Mouse (Mus musculus) liver, postnatal 0 days (tissue): Measurements from ENCODE around the gene Ubxn6. TPM values are rescaled to one million over a fixed set of nuclear protein-coding genes. Genes with fewer than 3 reads are reported as not detected.

Experiments used
- ATAC-seq: fragments of 200-750 bp; cut with Nextera tagmentation; 2 replicates; pipeline ENCODE4 v1.8.0; 2017; ENCODE audit warnings: mild to moderate bottlenecking, moderate library complexity
- DNase-seq: peaks from one replicate; pipeline ENCODE4 v3.0.0-alpha.2; 2016
- H3K27ac ChIP-seq: fragments of 300-500 bp; sonication (generic); 2 replicates; pipeline ENCODE4 v1.5.1; 2014; ENCODE audit warnings: antibody characterized with exemption, moderate library complexity, mild to moderate bottlenecking, low read depth
- H3K27me3 ChIP-seq: fragments of 300-500 bp; sonication (generic); 2 replicates; pipeline ENCODE4 v1.6.1; 2014; ENCODE audit warnings: low read length, control low read depth, mixed read lengths; ENCODE audit not compliant: insufficient read depth
- H3K36me3 ChIP-seq: fragments of 300-500 bp; sonication (generic); replicated peaks from 2 replicates; pipeline ENCODE4 v1.6.1; 2014; ENCODE audit warnings: mild to moderate bottlenecking, control low read depth, low read length, moderate library complexity, mixed read lengths; ENCODE audit not compliant: insufficient read depth
- H3K4me1 ChIP-seq: fragments of 300-500 bp; sonication (generic); 2 replicates; pipeline ENCODE4 v1.6.1; 2014; ENCODE audit warnings: antibody characterized with exemption, mild to moderate bottlenecking, control low read depth; ENCODE audit not compliant: insufficient read depth
- H3K4me2 ChIP-seq: fragments of 300-500 bp; sonication (generic); 2 replicates; pipeline ENCODE4 v1.6.1; 2014; ENCODE audit warnings: low read depth, mild to moderate bottlenecking, low read length, moderate library complexity, mixed read lengths
- H3K4me3 ChIP-seq: fragments of 300-500 bp; sonication (generic); 2 replicates; pipeline ENCODE4 v1.5.1; 2014; ENCODE audit warnings: low read depth, low read length
- H3K9ac ChIP-seq: fragments of 300-500 bp; sonication (generic); replicated peaks from 2 replicates; pipeline ENCODE4 v1.6.1; 2014; ENCODE audit warnings: mild to moderate bottlenecking, moderate library complexity
- H3K9me3 ChIP-seq: fragments of 300-500 bp; sonication (generic); 2 replicates; pipeline ENCODE4 v1.6.1; 2016; ENCODE audit warnings: mild to moderate bottlenecking, control low read depth, low read length, mixed read lengths
- CTCF ChIP-seq: sonication (generic); IDR thresholded peaks from 2 replicates; pipeline ENCODE4 v1.5.1; 2016; ENCODE audit warnings: antibody characterized with exemption, low read depth
- EP300 ChIP-seq: IDR thresholded peaks from 2 replicates; pipeline ENCODE4 v1.6.1; 2016; ENCODE audit warnings: antibody characterized with exemption, low read depth, mild to moderate bottlenecking
- WGBS: fragments of 180-500 bp; shearing (Covaris S2); extraction: QIAGEN DNeasy Blood & Tissue Kit; methylation state at CpG from one replicate; pipeline ENCODE4 v1.1.7; 2014; ENCODE audit not compliant: insufficient replicate concordance; 5-methylcytosine and 5-hydroxymethylcytosine counted together
- polyA plus RNA-seq: library from polyadenylated mRNA; unstranded; fragments of >200 nt; fragmentation: Nextera tagmentation; extraction: Ambion mirVana; gene quantifications from 2 replicates; pipeline ENCODE4 v1.2.1, GENCODE M21; 2015

Ubxn6 gene
- polyA plus RNA-seq, 1 experiment from 2014 or later = 19.1 TPM

DNA sequence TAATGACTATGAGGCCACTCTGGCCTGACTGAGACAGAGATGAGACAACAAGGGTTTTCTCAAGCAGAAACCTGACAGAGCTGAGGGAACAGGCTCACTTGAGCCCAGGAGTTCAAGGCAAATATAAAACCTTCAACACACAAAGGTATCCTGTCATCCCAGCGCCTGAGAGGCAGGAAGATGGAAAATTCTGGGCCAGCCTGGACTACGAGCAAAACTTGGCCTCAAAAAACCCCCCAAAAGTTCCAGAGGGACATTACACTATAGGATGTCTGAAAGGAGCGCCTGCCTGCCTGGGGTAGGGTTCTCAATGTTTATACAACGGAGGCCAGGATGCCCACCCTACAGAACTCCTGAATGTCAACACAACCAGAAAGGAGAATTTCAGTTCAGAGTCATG is 39.6 kb downstream of the Ubxn6 start:
- H3K9ac ChIP-seq = peak overlapping the region; percentile 93
- peak overlapping the region; percentile 67 for H3K4me2 ChIP-seq
- H3K4me1 ChIP-seq = peaks cover 49% of the 10 kb centered on the region
- no peaks in the 10 kb centered on the region for H3K27me3 ChIP-seq
- ATAC-seq = no peak
- peak; percentile 12 for DNase-seq
- no peak for TF ChIP-seq CTCF
- TF ChIP-seq EP300 = no peak
- H3K27ac ChIP-seq = 0 out of 2 replicates have a peak overlapping the region, but pooled peaks have one; percentile 86
- WGBS = 64% methylated on average over 4 of the region's 4 CpGs
- H3K9me3 ChIP-seq = no peaks in the 10 kb centered on the region
- peak overlapping the region; percentile 98 for H3K4me3 ChIP-seq
- peaks cover 8% of the 10 kb centered on the region for H3K36me3 ChIP-seq

DNA sequence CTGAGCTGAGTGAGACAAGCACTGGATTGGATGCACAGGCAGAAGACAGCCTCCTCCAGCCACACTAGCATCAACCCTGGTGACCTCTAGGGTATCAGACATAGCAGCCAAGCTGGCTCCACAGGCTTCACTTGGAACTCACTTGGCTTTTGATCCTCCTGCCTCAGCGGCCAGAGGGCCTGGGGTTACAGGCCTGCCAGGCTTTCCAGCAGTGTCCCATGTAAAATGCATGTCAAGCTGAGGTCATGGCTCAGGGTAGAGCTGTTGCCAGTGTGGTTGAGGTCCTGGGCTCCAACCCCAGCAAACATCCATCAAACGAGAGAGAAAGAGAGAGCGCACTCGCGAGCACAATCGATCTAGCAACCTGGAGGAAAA is 40.1 kb downstream of the Ubxn6 start:
- Histone ChIP-seq H3K9me3 (no peaks in the 10 kb centered on the region), H3K27me3 (no peaks in the 10 kb centered on the region), H3K9ac (peak overlapping the region; percentile 93), H3K4me2 (peak overlapping the region; percentile 67), H3K4me3 (peak overlapping the region; percentile 98; the same call in 1 of the 2 replicates), H3K27ac (0 out of 2 replicates have a peak overlapping the region, but pooled peaks have one; percentile 86), H3K4me1 (peaks cover 49% of the 10 kb centered on the region), H3K36me3 (peaks cover 10% of the 10 kb centered on the region)
- WGBS = 84% methylated on average over 6 of the region's 6 CpGs
- no peak for DNase-seq
- TF ChIP-seq CTCF = no peak
- no peak for ATAC-seq

- peak overlapping the region; percentile 86 for H3K27ac ChIP-seq
- 78% methylated on average over 7 of the region's 7 CpGs for WGBS
- H3K9ac ChIP-seq = peak overlapping the region; percentile 93
- H3K4me2 ChIP-seq = peak overlapping the region; percentile 67
- no peak overlapping the region for H3K4me3 ChIP-seq
- no peak for TF ChIP-seq CTCF
- TF ChIP-seq EP300 = no peak
- no peaks in the 10 kb centered on the region for H3K9me3 ChIP-seq
- peaks cover 49% of the 10 kb centered on the region for H3K4me1 ChIP-seq
- H3K36me3 ChIP-seq = peaks cover 13% of the 10 kb centered on the region
- DNase-seq = peak; percentile 13
- no peaks in the 10 kb centered on the region for H3K27me3 ChIP-seq
- no peak for ATAC-seq
Observed at GRCm38 (mm10) chr17:56034040-56034725, 40.6 kb downstream of the Ubxn6 start.

DNA sequence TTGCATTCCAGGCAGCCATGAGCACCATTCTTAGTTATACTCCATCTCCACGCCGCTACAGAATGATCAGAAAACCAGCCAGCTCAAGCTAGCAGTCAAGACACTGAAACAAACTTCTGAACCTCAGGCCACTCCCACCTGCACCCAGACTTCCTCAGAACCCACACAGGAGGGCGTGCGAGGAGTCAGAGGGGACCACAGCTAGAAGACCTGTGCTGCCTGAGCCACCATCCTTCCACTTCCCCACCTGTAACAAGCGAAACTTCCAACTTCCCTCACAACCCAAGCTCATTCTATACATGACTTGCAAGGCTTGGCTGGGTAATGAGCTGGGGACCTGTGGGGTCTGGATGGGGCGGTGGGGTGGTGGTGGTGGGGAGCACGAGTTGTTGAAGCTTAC is 42.0 kb downstream of the Ubxn6 start:
- DNase-seq = peak; percentile 21
- Histone ChIP-seq H3K27me3 (no peaks in the 10 kb centered on the region), H3K9me3 (no peaks in the 10 kb centered on the region), H3K4me3 (no peak overlapping the region), H3K27ac (peak overlapping the region; percentile 86), H3K9ac (0 out of 2 replicates have a peak overlapping the region, but pooled peaks have one; percentile 17), H3K4me2 (peak overlapping the region; percentile 42), H3K36me3 (peaks cover 18% of the 10 kb centered on the region), H3K4me1 (peaks cover 49% of the 10 kb centered on the region)
- TF ChIP-seq CTCF (0 out of 2 replicates have a peak, but pooled peaks have one; percentile 4), EP300 (no peak)
- no peak for ATAC-seq
- WGBS = 41% methylated on average over 7 of the region's 7 CpGs

- peak overlapping the region; percentile 42 for H3K4me2 ChIP-seq
- H3K4me1 ChIP-seq = peaks cover 50% of the 10 kb centered on the region
- peak overlapping the region; percentile 45 for H3K9ac ChIP-seq
- no peak overlapping the region for H3K4me3 ChIP-seq
- WGBS = 63% methylated on average over 6 of the region's 6 CpGs
- DNase-seq (peak; percentile 32), ATAC-seq (peak; percentile 44)
- no peaks in the 10 kb centered on the region for H3K9me3 ChIP-seq
- peak overlapping the region; percentile 86 for H3K27ac ChIP-seq
- TF ChIP-seq EP300 (peak; percentile 60), CTCF (no peak)
- H3K27me3 ChIP-seq = no peaks in the 10 kb centered on the region
- H3K36me3 ChIP-seq = peaks cover 18% of the 10 kb centered on the region
Observed at GRCm38 (mm10) chr17:56032127-56032733, 42.6 kb downstream of the Ubxn6 start.

DNA sequence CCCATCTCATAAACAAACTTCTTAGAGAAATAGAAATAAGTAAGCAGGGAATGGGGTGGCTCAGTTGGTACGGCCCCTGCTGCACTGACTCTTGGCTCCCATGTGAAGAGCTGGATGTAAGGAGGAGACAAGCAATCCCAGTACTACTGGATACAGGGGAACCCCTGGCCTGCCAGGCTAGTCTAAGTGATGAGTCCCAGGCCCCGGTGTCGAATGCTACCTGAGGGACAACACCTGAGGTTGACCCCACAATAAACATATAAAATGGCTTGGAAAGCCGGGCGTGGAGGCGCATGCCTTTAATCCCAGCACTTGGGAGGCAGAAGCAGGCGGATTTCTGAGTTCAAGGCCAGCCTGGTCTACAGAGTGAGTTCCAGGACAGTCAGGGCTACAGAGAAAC is 43.4 kb downstream of the Ubxn6 start:
- Histone ChIP-seq H3K36me3 (peaks cover 18% of the 10 kb centered on the region), H3K9ac (no peak overlapping the region), H3K9me3 (no peaks in the 10 kb centered on the region), H3K4me1 (peaks cover 46% of the 10 kb centered on the region), H3K4me2 (no peak overlapping the region), H3K27me3 (no peaks in the 10 kb centered on the region), H3K27ac (peak overlapping the region; percentile 86), H3K4me3 (no peak overlapping the region)
- ATAC-seq = no peak
- no peak for TF ChIP-seq CTCF
- no peak for TF ChIP-seq EP300
- DNase-seq = peak; percentile 12
- WGBS = 77% methylated on average over 7 of the region's 7 CpGs
